Mouse (Mus musculus) bone marrow macrophage, adult 2 months (primary cell): ENCODE data around the gene Golga2. TPM values are rescaled to one million over a fixed set of nuclear protein-coding genes. Genes with fewer than 3 reads are reported as not detected.
A peak's percentile ranks its signal among the peaks of the same experiment; 100 is the strongest.

Source experiments
- H3K27ac ChIP-seq: 2 replicates; pipeline ENCODE4 v1.5.1; 2012; ENCODE audit warnings: low read depth, low read length; ENCODE audit not compliant: insufficient read depth
- H3K4me1 ChIP-seq: 2 replicates; pipeline ENCODE4 v1.6.1; 2012; ENCODE audit warnings: low read length; ENCODE audit not compliant: control insufficient read depth, insufficient read depth
- H3K4me3 ChIP-seq: 2 replicates; pipeline ENCODE4 v1.5.1; 2012; ENCODE audit warnings: mild to moderate bottlenecking, low read length, moderate library complexity; ENCODE audit not compliant: insufficient read depth
- CTCF ChIP-seq: IDR thresholded peaks from 2 replicates; pipeline ENCODE4 v1.5.1; 2012; ENCODE audit warnings: low read depth, mild to moderate bottlenecking, low read length, moderate library complexity
- POLR2A ChIP-seq: IDR thresholded peaks from 2 replicates; pipeline ENCODE4 v1.6.1; 2012; ENCODE audit warnings: mild to moderate bottlenecking, low read depth, low read length, borderline replicate concordance
- polyA plus RNA-seq: library from polyadenylated mRNA; stranded (reverse); fragments of >200 nt; gene quantifications from 2 replicates; pipeline ENCODE4 v1.2.4, GENCODE M21; 2012; ENCODE audit not compliant: missing spikeins, insufficient read depth, insufficient read length

Gene Golga2
- polyA plus RNA-seq, 1 experiment, result 47.3 TPM

DNA sequence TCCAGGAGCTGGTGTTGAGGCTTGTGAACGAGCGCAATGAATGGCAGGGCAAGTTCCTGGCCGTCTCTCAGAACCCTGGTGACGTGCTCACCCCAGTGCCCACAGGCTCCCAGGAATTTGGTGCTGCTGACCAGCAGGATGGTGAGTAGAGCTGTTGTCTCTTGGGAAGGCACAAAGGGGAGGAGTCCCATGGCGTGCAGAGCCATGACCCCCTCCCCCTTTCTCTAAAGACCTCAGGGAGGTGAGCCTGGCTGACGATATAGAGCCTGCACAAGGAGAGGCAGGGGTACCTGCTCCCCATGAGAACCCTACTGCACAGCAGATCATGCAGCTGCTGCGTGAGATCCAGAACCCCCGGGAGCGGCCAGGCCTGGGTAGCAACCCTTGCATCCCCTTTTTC is 19.0 kb downstream of the Golga2 start:
- TF ChIP-seq CTCF, result no peak
- no peak for TF ChIP-seq POLR2A
- Histone ChIP-seq H3K27ac (no peak overlapping the region), H3K4me3 (no peak overlapping the region), H3K4me1 (peaks cover 18% of the 10 kb centered on the region)

DNA sequence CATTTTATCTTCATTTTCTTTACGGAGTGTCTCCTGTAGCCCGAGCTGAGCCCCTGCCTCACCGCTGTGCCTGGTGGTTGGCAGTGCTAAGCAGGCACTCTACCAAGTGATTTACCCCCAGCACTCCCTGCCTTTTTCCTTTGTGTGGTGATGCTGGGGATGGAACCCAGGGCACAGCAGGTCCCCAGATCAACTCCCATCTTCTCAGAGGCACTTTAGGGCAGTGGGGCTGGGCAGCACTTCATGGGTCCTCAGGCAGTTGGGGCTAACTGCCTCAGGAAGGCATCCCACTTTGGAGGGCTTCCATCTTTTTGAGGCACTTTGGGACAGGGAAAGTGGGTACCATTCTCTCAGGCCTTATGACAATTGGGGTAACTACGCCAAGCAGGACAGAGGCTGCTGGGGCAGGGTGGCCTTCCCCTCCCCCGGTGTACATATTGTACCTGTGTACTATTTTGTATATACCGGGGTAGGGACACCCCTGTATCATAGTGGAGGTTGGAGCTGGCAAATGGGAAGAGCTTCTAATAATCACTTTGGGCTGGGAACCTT is 20.1 kb downstream of the Golga2 start:
- H3K4me1 ChIP-seq, result peaks cover 25% of the 10 kb centered on the region
- TF ChIP-seq POLR2A (no peak), CTCF (no peak)

GRCm38 (mm10) chr2:32307941-32308760 is 21.0 kb downstream of the Golga2 start:
- peaks cover 25% of the 10 kb centered on the region for H3K4me1 ChIP-seq

More for the DNA sequence above, 20.1 kb downstream of the Golga2 start:
- no peak overlapping the region for H3K27ac ChIP-seq
- H3K4me3 ChIP-seq, result no peak overlapping the region

DNA sequence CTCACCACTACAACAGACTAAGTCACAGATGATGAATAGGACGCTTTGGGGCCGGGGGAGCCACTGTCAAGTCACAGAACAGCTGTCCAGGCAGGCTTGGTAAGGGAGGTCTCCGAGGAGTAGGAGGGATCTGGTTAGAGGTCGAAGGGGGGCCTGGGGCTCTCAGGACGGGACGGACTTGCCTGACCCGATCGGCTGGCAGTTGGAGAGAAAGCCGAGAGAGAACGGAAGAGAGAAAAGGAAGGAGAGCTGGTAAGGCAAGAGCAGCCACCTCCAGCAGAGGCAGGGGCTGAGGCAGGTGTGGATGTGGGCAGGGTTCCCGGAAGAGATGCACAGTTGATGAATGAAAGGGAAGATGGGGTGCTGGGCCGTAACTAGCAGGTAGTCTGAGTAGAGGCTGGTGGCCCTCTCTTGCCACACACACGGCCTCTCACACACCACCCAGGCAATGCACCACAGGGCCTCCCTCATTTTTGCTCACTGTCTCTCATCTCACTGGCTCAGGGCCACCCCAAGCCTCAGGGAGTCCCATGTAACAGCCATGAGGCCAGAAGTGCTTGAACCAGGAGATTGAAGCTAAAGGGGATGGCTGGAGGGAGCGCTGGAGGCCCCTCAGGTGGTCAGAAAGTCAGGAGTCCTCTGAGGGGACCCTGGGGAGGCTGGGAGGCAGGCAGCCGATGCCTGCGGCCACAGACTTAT is 21.8 kb downstream of the Golga2 start:
- peaks cover 25% of the 10 kb centered on the region for H3K4me1 ChIP-seq
- no peak overlapping the region for H3K27ac ChIP-seq
- no peak overlapping the region for H3K4me3 ChIP-seq
- TF ChIP-seq POLR2A, result no peak

More at GRCm38 (mm10) chr2:32307941-32308760, 21.0 kb downstream of the Golga2 start:
- Histone ChIP-seq H3K27ac (no peak overlapping the region), H3K4me3 (no peak overlapping the region)
- TF ChIP-seq POLR2A (no peak), CTCF (peak; percentile 80)

DNA sequence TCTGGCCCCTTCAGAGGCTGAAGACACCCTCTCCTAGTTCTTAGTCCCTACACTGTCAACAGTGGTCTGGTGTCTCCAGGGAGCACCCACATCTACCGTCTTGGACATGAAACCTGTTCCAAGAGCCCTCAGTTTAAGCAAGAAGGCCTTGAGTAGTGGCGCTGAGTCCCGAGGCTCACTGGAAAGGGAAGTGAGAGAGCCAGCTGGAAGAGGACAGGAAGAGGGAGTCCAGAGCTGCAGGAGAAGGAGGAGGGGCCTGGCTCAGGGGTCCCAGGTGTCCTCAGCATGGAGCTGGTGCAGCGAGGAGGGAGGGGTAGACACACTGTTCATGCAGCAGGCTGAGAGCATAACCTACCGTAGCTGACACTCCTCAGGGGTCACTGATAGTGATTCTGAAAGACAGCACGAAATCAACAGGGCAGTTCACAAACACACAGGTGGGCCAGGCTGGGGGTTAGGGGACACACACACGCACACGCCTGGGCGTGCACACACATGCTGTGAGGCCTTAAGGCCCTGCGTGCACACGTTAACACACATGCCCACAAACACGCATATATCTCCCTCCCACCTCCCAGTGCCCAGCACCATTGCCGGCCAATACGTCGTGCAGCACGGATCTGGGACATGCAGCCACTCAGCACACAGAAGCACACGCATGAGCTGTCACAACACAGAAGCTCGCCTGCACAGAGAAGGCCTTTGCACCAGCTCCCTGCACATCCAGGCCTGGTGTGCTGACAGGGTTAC is 23.1 kb downstream of the Golga2 start:
- TF ChIP-seq POLR2A, result no peak
- TF ChIP-seq CTCF, result no peak
- H3K4me1 ChIP-seq, result peaks cover 25% of the 10 kb centered on the region

DNA sequence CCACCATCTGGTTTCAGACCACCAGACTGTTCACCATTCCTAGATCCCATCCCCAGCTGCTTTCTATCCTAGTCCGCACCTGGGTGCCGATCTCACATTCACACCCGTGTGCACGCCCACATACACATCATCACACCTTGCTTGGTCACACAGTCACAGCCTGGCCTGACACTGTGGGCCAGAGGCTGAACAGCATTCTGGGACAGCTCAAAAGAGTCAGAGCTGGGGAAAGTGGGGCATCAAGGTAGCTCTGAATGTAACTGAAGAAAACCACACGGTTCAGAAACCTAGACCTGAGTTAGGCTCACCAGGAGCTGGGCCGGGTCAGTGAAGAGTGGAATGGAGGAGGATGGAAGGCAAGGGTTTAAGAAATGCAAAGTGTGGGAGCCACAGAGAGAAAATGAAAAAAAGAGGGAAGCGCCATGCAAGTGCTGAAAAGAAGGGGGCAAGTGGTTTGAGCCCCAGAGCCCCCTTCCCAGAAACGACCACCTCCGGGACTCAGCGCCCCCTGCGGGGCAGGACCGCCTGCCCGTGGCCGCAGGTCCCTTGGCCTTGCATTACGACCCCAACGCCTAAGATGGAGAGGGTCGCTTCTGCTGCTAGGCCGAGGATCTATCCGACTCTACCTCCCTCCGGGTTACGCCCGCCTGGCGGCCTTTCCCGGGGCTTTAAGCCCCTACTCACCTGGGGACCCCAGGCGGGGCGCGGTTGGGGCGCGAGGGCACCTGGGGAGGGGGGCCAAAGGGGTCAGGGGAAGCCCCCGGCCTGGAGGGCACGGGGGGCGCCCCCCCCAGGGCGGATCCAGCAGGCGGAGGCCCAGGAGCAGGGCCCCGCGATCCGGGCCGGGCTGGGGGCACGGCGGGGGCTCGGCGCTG is 24.5 kb downstream of the Golga2 start:
- H3K4me3 ChIP-seq, result peak overlapping the region; percentile 38
- H3K4me1 ChIP-seq, result peaks cover 25% of the 10 kb centered on the region
- H3K27ac ChIP-seq, result no peak overlapping the region
- TF ChIP-seq CTCF (no peak), POLR2A (no peak)

More for the DNA sequence above, 23.1 kb downstream of the Golga2 start:
- Histone ChIP-seq H3K4me3 (no peak overlapping the region), H3K27ac (no peak overlapping the region)

DNA sequence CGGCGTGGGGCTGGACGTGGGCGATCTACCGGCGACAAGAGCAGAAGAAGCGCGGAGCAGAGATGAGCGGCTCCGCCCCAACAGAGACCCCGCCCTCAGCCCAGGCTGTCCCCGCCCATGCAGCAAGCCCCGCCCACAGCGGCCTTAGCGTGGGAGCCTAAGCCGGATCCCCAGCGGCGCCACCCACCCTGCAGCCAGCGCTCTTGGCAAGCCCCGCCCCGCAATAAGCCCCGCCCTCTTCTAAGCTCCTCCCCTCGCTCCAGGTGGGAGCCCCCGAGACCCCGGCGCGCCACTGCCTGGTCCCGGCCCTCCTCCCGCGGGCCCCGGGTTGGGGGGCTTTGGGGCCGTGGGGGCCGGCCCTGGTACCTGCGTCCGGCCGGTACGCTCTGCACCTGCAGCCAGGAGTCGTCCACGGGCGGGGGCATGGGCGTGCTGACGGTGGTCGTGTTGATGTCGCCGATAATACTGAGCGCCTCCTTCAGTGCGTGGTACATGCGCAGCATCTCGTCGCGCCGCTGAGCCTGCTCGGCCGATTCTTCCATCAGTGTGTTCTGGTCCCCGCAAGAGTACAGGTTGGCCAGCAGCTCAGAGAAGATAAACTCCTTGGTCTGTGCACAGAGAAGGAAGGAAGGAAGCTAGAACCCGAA is 25.3 kb downstream of the Golga2 start:
- Histone ChIP-seq H3K27ac (no peak overlapping the region), H3K4me1 (peaks cover 27% of the 10 kb centered on the region), H3K4me3 (peak overlapping the region; percentile 38; the same call in 1 of the 2 replicates)
- TF ChIP-seq POLR2A, result no peak
- no peak for TF ChIP-seq CTCF

DNA sequence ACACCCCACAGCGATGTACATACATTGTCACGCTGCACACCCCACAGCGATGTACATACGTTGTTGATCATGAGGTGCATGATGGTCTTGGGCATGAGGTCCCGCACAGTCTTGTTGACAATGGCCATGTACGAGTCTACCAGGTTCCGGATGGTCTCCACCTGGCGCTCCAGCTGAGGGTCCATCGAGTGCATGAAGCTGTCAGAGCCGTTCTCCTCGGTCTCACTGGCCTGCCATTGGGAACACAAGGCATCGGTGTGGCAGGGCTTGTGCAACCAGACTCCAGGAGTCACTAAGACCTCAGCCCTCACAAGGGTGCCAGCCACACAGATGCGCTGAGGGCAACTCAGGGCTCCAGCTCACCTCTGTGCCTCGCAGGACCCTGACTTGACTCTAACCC is 27.6 kb downstream of the Golga2 start:
- no peak overlapping the region for H3K27ac ChIP-seq
- H3K4me1 ChIP-seq, result peaks cover 28% of the 10 kb centered on the region
- no peak overlapping the region for H3K4me3 ChIP-seq
- TF ChIP-seq POLR2A, result no peak
- TF ChIP-seq CTCF, result no peak
